Mouse (Mus musculus) embryo, embryonic 9.5 days (tissue): ENCODE measurements around the gene Lclat1.
A peak's percentile ranks its signal among the peaks of the same experiment; 100 is the strongest.

Source experiments
- DNase-seq: peaks from one replicate; pipeline ENCODE4 v3.0.0-alpha.2; 2017; ENCODE audit errors: extremely low spot score

Lclat1 gene

DNA sequence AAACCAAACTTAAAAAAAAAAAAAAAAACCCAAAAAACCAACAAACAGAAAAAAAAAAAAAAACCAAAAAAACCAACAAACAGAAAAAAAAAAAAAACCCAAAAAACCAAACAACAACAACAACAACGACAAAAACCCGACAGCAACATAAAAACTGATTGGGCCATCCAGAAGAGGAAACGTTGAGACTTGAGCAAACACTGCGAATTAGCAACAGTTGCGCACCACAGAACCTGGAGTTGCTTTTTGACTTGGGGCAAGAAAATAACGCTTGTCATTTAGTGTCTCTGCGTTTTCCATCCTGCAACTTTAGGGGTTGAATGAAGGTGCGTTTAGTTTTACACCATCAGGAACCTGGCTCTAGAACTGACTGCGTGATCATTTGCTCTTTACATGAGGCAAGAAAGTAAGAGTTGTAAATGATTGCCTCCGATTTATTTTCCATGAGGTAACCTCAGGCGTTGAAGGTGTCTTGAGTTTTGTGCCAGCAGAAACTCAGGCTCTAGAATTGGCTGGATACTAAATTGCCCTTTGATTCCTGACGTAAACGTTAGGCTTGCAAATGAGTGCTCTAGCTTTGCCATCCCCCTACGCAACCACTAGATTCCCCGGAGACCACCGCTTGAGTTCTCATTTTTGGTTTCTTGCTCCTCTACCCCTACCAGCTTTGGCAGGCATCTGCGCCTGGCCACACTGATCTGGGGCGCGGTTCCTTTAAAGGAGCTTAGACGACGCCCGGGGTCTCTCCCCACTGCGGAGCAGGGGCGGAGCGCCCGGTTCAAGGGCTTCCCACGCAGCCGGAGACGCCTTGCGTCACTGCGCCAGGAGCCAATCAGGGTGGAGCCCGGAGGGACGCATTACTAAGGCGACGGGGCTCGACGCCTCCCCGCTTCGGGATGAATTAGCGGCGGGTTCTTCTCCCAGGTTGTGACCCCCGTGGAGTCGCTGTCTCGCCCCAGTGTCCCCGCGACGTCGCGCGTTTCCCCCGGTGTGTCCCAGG lies at the start of gene Lclat1:
Gene Lclat1 (plus strand): TSS at position 828 of the 1,000 bp plus-strand sequence.
- DNase-seq: peak; percentile 92

DNA sequence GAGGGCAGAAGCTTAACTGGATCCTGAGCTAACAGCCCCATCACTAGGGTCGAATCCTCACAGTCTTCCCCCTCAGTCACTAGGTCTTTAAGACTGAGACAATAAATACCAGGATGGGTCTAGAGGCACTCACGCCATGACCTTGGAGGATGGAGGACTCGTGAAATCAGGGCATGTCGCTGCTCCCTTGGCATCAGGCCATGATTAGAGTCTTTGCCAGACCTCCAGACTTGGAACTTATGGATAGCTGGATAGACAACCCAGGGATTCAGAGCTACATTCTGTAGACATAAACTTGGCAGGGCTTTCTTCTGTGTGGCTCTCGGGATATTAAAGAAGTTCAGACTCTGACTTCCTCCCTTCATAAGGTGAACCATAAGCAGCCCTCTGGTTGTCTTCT lies 49.5 kb upstream of the Lclat1 start:
- DNase-seq: no peak

DNA sequence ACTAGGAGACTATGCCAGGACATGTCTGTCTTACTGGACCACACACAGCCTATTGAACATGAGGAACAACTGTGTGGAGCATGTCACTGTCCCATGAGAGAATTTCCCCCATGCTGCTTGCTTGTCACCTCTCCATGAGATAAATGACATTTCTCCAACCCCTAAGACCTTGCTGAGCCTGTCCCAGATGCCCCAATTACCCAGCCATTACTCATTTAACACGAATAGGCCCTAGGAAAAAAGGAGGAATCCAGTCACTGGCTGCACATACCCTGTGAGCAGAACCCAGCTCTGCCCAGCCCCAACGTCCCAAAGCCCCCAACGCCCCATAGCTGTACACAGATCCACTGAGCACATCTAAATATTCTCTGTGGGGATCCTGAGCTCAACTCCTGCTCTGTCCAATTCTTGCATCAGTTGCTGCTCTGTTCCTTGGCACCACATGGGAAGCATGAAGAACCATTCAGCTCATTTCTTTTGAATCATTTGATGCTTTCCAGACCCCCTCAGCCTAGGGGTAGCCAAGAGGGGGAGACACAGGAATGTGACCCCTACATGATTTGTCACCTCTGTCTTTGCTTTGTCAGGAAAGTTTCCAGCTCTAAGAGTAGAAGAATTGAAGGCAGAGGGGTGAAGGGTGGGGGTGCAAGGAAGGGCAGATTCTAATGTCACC lies 47.4 kb upstream of the Lclat1 start:
- DNase-seq: peak; percentile 51

DNA sequence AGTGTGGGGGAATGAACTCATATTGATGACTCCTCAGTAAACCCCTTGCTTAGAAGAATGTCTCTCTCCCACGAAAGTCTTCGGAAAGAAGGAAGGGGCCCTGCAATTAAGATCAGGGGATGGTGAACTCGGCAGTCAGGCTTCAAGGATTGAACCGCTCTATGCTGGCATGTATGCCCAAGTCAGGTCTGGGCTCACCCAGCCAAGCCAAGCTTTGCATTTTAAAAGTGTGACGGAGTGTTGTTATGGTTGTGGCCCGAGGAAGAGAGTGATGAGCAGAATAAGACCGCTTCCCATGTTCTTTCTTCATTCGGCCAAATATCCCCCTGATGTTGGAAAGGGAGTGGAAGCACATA lies 46.9 kb upstream of the Lclat1 start:
- DNase-seq: no peak

DNA sequence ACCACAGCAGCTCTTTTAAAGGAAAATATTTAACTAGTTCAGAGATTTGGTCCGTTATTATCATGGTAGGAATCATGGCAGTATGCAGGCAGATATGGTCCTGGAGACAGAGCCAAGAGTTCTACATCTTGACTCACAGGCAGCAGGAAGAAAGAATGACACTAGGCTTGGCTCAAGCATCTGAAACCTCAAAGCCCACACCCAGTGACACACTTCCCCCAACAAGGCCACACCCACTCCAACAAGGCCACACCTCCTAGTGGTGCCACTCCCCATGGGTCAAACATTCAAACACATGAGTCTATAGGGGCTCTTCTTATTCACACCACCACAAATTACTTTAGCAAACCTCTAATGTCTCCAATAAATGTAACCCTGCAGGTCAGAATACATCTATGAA lies 45.1 kb upstream of the Lclat1 start:
- no peak for DNase-seq

DNA sequence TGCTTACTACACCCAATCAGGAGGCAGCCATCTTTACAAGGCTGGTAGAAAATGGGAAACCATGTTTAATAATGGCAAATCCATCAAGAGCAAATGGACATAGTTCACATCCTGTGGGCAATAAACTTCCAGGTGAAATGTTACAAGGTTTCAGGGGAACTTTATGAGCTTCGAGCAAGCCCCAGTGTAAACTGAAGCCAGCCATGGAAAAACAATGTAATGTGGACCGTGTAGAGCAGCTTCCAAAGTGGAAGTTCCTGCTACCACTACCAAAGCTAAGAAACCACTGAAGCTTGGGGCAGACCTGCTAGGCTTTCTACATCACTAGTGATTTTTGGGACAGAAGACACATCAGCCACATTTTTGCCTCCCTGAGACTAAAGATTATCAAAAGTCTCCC lies 44.5 kb upstream of the Lclat1 start:
- no peak for DNase-seq

DNA sequence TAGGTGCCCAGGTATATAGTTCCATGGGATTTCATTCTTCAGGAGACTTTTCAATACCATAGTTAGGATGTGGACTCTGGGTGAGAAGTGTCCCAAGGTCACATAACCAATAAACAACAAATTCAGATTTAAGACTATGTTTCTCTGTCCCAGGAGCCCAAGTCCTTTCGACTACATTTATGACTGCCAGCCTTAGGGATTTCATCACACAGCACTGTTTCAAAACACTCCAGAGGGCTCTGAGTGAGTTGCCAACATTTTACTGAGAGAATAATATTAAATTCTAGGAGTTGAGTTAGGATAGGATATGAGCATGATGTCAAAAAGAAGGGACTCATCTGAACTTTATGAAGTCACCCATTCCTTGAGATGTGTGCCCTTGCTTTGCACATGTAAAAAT lies 44.0 kb upstream of the Lclat1 start:
- no peak for DNase-seq

DNA sequence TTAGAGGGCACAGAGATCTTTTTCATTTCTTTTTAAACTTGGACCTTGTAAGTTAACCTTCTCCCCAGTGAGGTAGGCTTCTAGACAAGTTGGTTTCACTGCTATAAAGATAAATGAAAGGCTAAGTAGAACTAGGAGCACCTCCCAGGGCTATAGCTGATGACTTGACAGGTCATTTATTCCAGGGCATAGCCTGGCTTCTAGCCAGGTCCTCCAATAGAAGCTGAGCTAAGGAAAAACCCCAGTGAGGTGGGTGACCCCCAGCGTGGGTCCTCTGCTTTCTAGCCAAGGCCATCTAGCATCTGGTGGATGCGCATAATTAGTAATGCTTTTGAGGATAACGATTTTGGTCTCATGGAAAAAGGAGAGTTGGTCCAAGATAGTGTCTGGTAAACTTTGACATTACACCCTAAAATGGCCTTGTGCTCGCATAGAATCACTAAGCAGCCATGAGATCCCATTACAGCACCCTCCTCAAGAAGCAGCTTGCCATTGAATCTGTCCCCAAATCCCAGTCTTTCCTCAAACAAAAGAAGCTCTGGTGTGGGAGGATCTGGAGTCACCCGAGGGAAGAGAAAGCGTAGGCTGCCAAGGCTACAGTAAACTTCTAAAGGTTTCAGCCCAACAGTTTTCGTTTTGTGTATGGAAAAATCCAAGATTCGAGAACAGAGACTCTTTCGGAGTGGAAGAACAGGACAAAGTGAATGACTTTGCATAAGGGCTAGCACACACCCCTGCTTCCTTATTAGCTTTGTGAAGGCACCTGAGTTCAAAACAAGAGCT lies 41.2 kb upstream of the Lclat1 start:
- no peak for DNase-seq

DNA sequence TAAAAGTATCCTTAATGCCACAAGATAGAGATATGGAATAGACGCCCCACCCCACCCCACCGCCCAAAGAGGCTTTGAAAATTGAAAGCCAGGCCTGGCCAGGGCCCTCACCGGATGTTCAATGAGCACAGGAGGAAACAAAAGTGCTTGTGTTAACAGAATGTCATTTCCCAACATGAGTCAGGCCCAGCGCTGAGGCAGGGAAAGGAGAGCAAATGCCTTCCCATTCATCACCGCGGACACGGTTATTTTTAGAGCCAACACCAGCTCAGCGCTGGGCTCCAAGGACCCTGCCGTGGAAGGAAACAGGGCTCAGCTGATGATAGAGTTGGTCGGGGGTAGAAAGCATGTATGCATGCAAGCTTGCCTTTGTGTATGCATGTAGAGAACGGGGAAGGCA lies 40.4 kb upstream of the Lclat1 start:
- DNase-seq: peak; percentile 28

DNA sequence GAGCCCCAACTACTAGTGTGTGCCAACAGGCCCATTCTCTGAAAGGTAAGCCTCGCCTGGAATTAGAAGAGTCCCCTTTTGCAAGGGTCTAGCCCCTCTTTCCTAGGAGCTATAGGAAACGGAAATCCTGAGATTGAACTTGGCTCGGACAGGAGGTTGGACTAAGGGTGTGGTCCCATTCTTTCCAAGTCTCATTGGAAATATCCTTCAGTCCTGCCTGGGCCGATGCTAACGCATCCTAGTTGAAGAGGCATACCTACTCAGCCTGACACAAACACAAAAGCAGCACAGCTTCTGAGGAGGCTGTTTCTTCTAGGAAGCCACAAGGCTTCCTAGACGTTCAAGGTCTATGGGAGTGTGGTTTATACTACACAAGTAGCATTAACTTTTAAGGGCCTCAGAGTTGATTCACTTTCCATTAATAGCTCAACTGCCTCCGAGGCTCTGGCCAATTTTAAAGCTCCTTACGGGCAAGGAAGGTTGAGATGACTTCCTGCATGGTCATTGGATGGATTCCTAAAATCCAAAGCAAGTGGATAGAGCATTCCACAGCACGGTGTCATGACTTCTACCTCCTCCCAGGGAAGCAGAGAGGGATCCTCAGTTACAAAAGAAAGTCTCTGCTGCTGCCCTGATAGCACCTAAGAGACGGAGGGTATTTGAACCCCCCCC lies 39.3 kb upstream of the Lclat1 start:
- no peak for DNase-seq

DNA sequence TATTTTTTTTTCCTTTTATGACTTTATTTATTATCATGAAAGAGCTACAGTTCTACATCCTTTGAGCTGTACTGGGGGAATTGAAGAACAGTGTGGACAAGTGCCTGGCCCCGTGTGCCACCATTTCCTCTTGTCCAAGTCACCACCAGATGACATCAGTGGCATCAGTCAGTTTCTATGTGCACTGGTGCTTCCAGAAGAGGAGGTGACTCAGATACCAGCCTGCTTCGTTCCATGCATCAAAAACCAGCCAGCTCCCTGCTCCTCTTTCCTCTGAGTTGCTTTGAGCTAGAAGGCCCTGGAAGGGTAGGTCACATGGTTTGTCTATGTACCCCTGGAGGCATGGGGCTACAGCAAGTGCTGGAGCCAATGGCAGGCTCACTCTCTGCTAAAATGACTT lies 37.3 kb upstream of the Lclat1 start:
- no peak for DNase-seq

DNA sequence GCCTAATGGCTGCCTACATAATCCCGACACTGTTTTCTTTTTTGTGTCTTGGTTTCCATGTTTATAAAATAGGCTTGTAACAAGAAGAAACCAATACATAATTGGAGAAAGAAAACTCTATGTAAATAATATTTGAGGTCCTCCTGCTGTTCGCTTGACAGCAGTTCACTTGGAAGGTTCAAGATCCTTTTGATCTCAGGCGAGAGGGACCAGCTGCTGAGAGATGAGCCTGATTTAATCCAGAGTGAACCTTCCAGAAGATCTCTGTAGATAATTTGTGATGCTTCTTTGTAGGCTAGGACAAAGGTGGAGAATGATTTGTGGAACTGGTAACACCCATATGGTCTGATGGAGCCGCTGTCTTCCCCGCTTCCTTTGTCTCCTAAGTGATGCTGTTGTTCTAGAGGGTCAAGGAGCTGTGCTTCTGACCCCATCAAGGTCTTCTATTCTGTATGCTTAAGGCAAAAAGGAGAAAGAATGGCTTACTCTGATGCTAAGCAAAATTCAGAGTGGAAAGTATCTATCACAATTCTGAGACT lies 36.0 kb upstream of the Lclat1 start:
- no peak for DNase-seq

DNA sequence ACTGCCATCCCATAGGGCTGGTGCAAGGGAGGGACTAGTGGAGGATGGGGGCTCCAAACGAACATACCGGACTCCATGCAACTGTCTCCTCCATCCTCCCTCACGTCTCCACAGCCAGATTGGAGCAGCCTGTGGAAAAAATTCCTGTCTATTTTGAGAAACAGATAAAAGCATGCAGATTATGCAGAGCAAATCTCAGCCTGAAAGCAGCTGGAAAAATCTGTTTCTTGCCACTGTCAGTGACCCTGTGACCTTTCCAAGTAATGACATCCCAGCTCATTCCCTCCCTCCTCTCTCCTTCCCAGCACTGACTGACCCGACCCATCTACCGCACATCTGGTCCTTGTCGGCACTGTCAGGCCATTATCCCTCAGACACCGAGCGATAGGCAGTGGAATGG lies 35.5 kb upstream of the Lclat1 start:
- peak; percentile 67 for DNase-seq

DNA sequence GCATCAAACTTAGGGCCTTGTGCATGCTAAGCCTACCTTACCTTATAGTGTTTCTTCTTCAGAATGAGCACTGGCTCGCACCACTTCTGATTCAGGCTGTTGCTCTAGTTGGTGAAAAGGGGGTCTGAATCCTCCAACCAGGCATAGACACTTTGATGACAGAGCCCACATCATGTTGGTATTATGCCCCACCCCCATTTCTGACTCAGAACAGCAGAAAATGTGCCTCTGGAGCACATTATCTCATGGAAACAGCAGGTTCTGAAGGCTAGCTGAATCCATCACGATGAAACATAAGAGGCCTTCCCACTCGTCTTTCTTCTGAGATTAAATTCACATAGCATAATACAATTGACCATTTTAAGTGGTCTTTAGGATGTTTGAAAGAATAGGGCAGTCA lies 33.2 kb upstream of the Lclat1 start:
- no peak for DNase-seq

DNA sequence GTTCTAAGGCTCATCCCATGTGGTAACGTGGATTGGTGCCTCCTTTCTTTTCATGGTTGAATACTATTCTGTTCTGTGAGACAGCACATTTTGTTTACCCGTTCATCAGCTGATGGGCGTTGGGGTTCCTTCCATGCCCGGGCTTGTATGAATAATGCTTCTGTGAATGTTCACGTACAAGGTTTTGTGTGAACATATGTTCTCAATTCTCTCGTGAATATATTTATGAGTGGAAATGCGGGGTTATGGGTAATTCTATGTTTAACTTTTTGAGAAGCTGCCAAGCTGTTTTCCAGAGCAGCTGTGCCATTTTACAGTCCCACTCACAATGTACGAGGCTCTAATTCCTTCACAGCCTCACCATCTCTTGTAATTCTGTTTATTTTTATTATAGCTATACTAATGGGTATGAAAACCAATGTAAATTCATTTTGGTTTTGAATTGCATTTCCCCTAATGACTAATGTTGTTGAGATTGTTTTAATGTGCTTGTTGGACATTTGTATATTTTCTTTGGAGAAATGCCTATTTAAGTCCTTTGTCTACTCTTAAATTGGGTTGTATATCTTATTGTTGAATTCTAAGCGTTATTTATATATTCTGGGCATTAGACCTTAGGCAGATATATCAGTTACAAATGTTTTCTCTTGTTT lies 32.4 kb upstream of the Lclat1 start:
- DNase-seq: no peak

DNA sequence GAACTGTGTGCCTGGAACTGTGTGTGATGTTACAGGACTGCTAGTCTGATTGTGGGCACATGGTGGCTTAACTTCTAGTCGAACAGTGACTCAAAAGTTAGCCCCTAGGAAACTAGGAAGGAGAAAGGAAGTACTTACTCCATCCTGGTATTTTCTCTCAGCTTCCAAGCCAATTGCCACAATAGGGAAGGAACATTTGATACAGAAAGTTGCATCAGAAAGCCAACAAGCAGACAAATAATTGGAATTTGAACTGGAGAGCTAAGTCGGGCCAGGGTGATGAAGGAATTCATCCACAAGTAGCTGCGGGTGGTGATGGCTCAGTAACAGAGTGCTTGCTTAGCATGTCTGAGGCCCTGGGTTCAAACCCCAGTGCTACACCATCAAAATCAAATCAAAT lies 30.1 kb upstream of the Lclat1 start:
- DNase-seq: no peak

DNA sequence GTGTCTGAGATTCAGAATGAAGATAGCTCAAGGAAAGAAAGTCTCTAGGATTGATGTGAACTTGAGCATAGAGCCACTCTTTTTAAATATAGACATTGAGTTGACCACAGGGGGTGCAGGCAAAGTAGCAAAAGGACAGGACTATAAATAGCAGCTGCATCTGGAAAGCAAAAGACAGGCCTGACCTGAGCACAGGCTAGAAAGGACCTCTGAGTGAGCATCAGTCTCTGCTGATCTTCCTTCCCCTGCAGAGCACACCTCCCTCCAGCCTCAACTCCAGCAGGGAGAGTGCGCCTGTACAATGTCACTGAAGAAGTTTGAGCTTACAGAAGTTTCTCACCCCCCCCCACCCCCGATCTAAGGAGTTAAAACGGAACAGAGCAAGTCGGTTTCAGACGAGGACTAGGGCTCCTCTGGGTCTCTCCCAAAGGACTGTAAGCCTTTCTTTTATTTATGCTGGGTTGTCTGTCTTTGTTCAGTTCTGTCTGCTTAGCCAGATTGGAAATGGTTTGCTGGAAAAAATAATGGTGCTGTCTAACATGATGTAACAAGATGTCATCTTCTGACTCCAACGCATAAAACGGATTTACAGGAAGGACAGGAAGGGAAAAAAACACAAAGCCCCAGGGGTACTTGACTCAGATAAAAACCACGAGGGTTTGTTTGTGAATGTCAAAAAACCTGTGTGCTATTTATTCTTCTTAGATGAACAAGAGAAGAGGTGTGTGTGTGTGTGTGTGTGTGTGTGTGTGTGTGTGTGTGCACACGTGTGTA lies 26.2 kb upstream of the Lclat1 start:
- no peak for DNase-seq

DNA sequence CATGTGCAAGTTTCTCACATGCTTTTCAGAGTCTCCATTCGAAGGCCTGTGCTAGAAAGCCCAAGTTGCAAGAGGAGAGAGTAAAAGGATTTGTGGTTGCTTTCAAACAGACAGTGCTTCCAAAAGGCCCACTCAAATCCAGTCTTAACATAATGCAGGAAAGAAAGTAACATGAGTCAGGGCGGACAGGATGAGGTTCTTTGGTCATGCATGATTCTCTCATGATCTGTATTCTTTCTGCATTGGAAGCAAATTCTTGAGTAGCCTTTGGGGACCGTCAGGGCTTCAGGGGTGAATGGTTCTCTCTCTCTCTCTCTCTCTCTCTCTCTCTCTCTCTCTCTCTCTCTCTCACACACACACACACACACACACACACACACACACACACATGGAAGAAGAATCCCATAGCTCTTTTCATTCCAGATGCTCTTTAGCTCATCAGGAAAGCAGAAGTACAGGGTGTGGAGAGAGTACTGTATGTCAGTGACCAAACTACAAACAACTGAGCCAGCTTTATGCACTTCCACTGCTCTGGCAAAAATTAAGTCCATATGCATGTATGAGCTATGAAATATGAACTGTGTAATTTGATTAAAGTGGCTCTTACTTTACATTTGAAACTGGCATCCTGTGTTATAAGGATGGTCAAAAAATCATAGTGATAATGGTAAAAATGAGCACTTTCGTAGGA lies 25.1 kb upstream of the Lclat1 start:
- DNase-seq: no peak

DNA sequence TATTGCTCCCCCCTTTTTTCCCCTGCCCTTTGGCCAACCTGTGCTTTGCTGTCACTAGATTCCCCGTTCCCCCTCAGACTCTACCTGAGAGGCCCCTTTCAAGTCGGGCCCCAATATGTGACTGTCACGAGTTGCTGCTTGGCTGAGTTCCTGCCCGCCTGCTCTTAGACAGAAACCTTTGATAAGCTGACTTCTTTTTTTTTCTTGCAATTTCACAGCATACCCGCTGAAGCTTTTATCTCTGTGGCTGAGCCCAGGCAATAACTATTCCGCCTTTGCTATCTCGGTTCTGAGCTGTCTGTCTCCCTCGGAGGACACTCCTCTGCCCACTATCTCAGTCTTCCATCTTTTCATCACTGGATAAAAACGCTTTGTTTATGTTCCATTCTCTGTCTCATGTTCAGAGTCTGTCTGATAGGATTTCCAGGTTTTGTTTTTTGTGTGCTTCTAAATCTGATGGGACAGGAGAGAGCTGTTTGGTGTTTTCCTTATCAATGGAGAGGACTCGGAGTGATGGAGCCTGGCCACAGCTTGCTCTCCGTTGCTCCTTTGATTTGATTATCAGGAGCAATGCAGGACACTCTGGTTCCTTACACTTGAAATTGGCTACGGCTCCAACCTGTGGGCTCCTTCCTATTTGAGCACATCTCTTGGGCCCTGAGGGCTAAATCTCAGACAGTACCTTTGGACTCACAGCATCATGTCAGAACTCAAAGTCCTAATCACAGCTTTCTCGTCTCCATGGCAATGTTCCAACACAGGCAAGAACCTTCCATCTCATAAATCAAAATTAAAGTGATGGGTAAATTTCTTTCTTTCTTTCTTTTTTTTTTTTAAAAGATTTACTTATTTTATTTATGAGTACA lies 20.5 kb upstream of the Lclat1 start:
- no peak for DNase-seq
